Mouse (Mus musculus) urinary bladder, postnatal 0 days (tissue): ENCODE data around the gene Taf1c. TPM values are rescaled to one million over a fixed set of nuclear protein-coding genes. Genes with fewer than 3 reads are reported as not detected.

Experiments
- polyA plus RNA-seq: library from polyadenylated mRNA; unstranded; fragments of >200 nt; fragmentation: Nextera tagmentation; extraction: Ambion mirVana; gene quantifications from 2 replicates; pipeline ENCODE4 v1.2.1, GENCODE M21; 2015

The Taf1c gene
- 5.7 and 6.3 TPM in 2 replicates for polyA plus RNA-seq

GRCm38 (mm10) chr8:119604996-119605395 is at the start of gene Taf1c:
Gene Taf1c, minus strand, starts transcription at chr8:119605222.

GRCm38 (mm10) chr8:119635378-119635777 is 30.4 kb upstream of the Taf1c start, which contains the start of gene Kcng4:
Gene Kcng4, minus strand, starts transcription at chr8:119635680.

GRCm38 (mm10) chr8:119612471-119612870 is 7.4 kb upstream of the Taf1c start, which contains the start of gene Adad2:
Gene Adad2, plus strand, starts transcription at chr8:119612747.

GRCm38 (mm10) chr8:119574437-119575365 is 30.3 kb downstream of the Taf1c start, which contains the start of the genes Hsdl1 and Dnaaf1:
Gene Hsdl1, minus strand, starts transcription at chr8:119575183.
Gene Dnaaf1, plus strand, starts transcription at chr8:119575235.

GRCm38 (mm10) chr8:119558603-119559401 is 46.2 kb downstream of the Taf1c start, which contains the start of gene Mbtps1:
Gene Mbtps1, minus strand, starts transcription at chr8:119558735.

Other genes with a start within 250 kb of the Taf1c start
- 14.3 and 14.4 TPM in 2 replicates for gene Mlycd, start 210.3 kb downstream of the Taf1c start, polyA plus RNA-seq
- gene Osgin1, start 171.1 kb downstream of the Taf1c start, polyA plus RNA-seq: 14.7 and 14.8 TPM in 2 replicates
- gene Necab2, start 158.5 kb downstream of the Taf1c start, polyA plus RNA-seq: 0.08 and 0.10 TPM in 2 replicates
- not detected in 2 replicates for gene Slc38a8, start 103.5 kb downstream of the Taf1c start, polyA plus RNA-seq
- gene Mbtps1, start 46.5 kb downstream of the Taf1c start, polyA plus RNA-seq: 51.5 and 57.5 TPM in 2 replicates
- 21.4 and 22.7 TPM in 2 replicates for gene Hsdl1, start 30.0 kb downstream of the Taf1c start, polyA plus RNA-seq
- 0.10 TPM in 1 of 2 replicates, not detected in the other for gene Dnaaf1, start 30.0 kb downstream of the Taf1c start, polyA plus RNA-seq
- gene Adad2, start 7.5 kb upstream of the Taf1c start, polyA plus RNA-seq: not detected in 2 replicates
- gene Kcng4, start 30.5 kb upstream of the Taf1c start, polyA plus RNA-seq: 0.35 and 0.51 TPM in 2 replicates
- gene Wfdc1, start 61.1 kb upstream of the Taf1c start, polyA plus RNA-seq: 94.8 and 115 TPM in 2 replicates
- 1.4 and 1.7 TPM in 2 replicates for gene Atp2c2, start 94.8 kb upstream of the Taf1c start, polyA plus RNA-seq
- gene Tldc1, start 173.2 kb upstream of the Taf1c start, polyA plus RNA-seq: 9.9 and 10.4 TPM in 2 replicates
- 44.0 and 53.4 TPM in 2 replicates for gene Cotl1, start 235.3 kb upstream of the Taf1c start, polyA plus RNA-seq